Mouse (Mus musculus) heart, embryonic 13.5 days (tissue): ENCODE results near the gene Scn3b. TPM values are rescaled to one million over a fixed set of nuclear protein-coding genes. Genes with fewer than 3 reads are reported as not detected.

Experiments used
- ATAC-seq: fragments of 200-750 bp; cut with Nextera tagmentation; 2 replicates; pipeline ENCODE4 v1.8.0; 2017; ENCODE audit warnings: moderate TSS enrichment; ENCODE audit not compliant: insufficient number of reproducible peaks, low FRiP score, low TSS enrichment; ENCODE audit errors: extremely low read depth
- H3K27ac ChIP-seq: fragments of 300-500 bp; sonication (generic); replicated peaks from 2 replicates; pipeline ENCODE4 v1.5.1; 2015; ENCODE audit warnings: moderate library complexity, mild to moderate bottlenecking, inconsistent platforms
- H3K27me3 ChIP-seq: fragments of 300-500 bp; sonication (generic); replicated peaks from 2 replicates; pipeline ENCODE4 v1.6.1; 2015; ENCODE audit warnings: mild to moderate bottlenecking, inconsistent platforms
- H3K36me3 ChIP-seq: fragments of 300-500 bp; sonication (generic); 2 replicates; pipeline ENCODE4 v1.6.1; 2015; ENCODE audit warnings: mild to moderate bottlenecking, inconsistent platforms
- H3K4me1 ChIP-seq: fragments of 300-500 bp; sonication (generic); 2 replicates; pipeline ENCODE4 v1.6.1; 2015; ENCODE audit warnings: inconsistent platforms
- H3K4me2 ChIP-seq: fragments of 300-500 bp; sonication (generic); 2 replicates; pipeline ENCODE4 v1.6.1; 2015; ENCODE audit warnings: inconsistent platforms, mild to moderate bottlenecking, moderate library complexity
- H3K4me3 ChIP-seq: fragments of 300-500 bp; sonication (generic); 2 replicates; pipeline ENCODE4 v1.5.1; 2015; ENCODE audit warnings: moderate library complexity, mild to moderate bottlenecking, inconsistent platforms
- H3K9ac ChIP-seq: fragments of 300-500 bp; sonication (generic); 2 replicates; pipeline ENCODE4 v1.6.1; 2015; ENCODE audit warnings: inconsistent platforms, mild to moderate bottlenecking, moderate library complexity
- H3K9me3 ChIP-seq: fragments of 300-500 bp; sonication (generic); 2 replicates; pipeline ENCODE4 v1.6.1; 2016; ENCODE audit warnings: inconsistent platforms
- WGBS: fragments of 180-500 bp; shearing (Covaris S2); methylation state at CpG from one replicate; pipeline ENCODE4 v1.1.7; 2015; ENCODE audit warnings: mixed read lengths; 5-methylcytosine and 5-hydroxymethylcytosine counted together
- polyA plus RNA-seq: library from polyadenylated mRNA; unstranded; fragments of >200 nt; fragmentation: Nextera tagmentation; extraction: Ambion mirVana; gene quantifications from 2 replicates; pipeline ENCODE4 v1.2.1, GENCODE M21; 2015

The Scn3b gene
- 0.69 and 1.3 TPM in 2 replicates for polyA plus RNA-seq

GRCm38 (mm10) chr9:40269103-40269861 lies at the start of gene Scn3b:
Gene Scn3b, plus strand, starts transcription at chr9:40269217.
- WGBS = 2% methylated on average over 41 of the region's 42 CpGs

DNA sequence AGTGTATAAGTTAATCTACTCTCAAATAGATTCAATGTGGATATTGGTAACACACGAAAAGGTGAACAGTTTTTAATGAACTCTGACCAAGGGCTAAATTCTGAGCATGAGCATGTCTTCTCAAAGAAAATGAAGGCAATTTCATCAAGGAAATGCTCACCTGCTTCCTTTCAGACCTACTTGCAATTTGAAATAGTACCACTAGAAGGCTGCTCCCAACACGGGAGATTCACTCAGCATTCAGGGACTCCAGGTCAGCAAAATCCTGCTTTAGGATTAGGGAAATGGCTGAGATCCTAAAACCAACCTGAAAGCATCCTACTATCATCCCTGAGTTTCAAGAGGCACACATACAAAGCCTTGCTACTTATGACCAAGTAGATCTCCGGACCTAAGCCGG lies 44.7 kb upstream of the Scn3b start:
- Histone ChIP-seq H3K36me3 (no peaks in the 10 kb centered on the region), H3K9me3 (no peaks in the 10 kb centered on the region), H3K4me3 (no peak overlapping the region), H3K4me1 (no peaks in the 10 kb centered on the region), H3K4me2 (no peak overlapping the region), H3K27ac (no peak overlapping the region), H3K9ac (no peak overlapping the region), H3K27me3 (no peaks in the 10 kb centered on the region; the same call in 1 of the 2 replicates)
- WGBS = 63% methylated on average over 4 of the region's 4 CpGs
- no peak for ATAC-seq

More at GRCm38 (mm10) chr9:40269103-40269861, at the start of gene Scn3b:
- H3K9me3 ChIP-seq = no peaks in the 10 kb centered on the region
- peak within 1 kb of the TSS; percentile 45 for H3K4me3 ChIP-seq
- H3K27ac ChIP-seq = no peak within 1 kb of the TSS
- peaks cover 39% of the 10 kb centered on the region for H3K27me3 ChIP-seq
- peak within 1 kb of the TSS; percentile 73 for H3K4me2 ChIP-seq
- peaks cover 23% of the 10 kb centered on the region for H3K4me1 ChIP-seq
- ATAC-seq = 0 out of 2 replicates have a peak, but pooled peaks have one; percentile 53
- no peaks in the 10 kb centered on the region for H3K36me3 ChIP-seq
- no peak within 1 kb of the TSS for H3K9ac ChIP-seq

GRCm38 (mm10) chr9:40227874-40228789 lies 40.9 kb upstream of the Scn3b start:
- no peaks in the 10 kb centered on the region for H3K36me3 ChIP-seq
- peaks cover 5% of the 10 kb centered on the region; the same call in 1 of the 2 replicates for H3K9me3 ChIP-seq
- ATAC-seq = no peak
- 55% methylated on average over 10 of the region's 10 CpGs for WGBS
- no peak overlapping the region for H3K27ac ChIP-seq
- no peaks in the 10 kb centered on the region for H3K4me1 ChIP-seq
- H3K4me2 ChIP-seq = no peak overlapping the region
- H3K4me3 ChIP-seq = no peak overlapping the region
- H3K27me3 ChIP-seq = no peaks in the 10 kb centered on the region; the same call in 1 of the 2 replicates
- no peak overlapping the region for H3K9ac ChIP-seq

DNA sequence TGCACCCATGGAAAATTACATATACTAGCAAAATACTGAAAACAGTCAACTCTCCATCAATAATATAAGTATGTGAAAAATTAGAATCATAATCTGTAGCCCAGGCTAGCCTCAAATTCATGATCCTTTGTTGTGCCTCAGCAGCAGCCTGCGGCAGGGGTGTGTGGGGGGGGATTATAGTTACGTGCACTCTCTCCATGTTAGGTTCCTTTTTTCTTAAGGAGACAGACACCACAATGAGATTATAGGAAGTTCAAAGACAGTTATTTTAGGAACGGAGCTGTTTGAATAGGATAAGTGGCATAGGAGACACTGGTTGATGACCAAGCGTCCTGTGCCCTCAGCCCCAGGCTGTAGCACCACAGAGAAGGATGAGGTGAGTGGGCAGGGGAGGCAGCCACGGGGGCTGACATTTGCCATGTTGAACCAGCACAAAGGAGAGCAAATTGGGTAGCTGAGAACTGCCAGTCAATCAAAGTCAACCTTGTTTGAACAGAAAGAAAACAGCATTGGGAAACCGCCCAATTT lies 40.1 kb upstream of the Scn3b start:
- WGBS = 49% methylated on average over 6 of the region's 6 CpGs
- no peak overlapping the region for H3K27ac ChIP-seq
- H3K4me1 ChIP-seq = no peaks in the 10 kb centered on the region
- H3K4me2 ChIP-seq = no peak overlapping the region
- no peaks in the 10 kb centered on the region for H3K36me3 ChIP-seq
- no peak overlapping the region for H3K4me3 ChIP-seq
- H3K27me3 ChIP-seq = no peaks in the 10 kb centered on the region; the same call in 1 of the 2 replicates
- H3K9ac ChIP-seq = no peak overlapping the region
- H3K9me3 ChIP-seq = peaks cover 5% of the 10 kb centered on the region; the same call in 1 of the 2 replicates
- no peak for ATAC-seq

DNA sequence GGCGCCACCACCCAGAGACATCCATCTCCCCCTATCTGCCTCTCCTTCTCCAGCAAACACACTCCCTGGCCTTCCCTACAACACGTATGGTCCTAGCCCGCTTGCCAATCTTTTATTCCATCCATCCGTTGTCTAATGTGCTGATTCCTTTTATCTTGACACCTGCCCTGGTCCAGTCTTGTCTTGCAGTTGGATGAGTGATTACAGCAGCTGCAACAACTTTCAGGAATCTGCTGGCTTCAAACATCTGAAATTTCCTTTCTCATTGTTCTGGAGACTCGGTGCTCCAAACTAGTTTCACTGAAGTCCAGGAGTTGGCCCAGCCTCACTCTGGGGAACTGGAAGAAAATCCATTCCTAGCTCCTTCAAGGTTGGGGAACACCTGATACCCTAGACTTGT lies 39.5 kb upstream of the Scn3b start:
- Histone ChIP-seq H3K27ac (no peak overlapping the region), H3K4me3 (no peak overlapping the region), H3K27me3 (no peaks in the 10 kb centered on the region; the same call in 1 of the 2 replicates), H3K4me2 (no peak overlapping the region), H3K4me1 (no peaks in the 10 kb centered on the region), H3K36me3 (no peaks in the 10 kb centered on the region), H3K9me3 (peaks cover 5% of the 10 kb centered on the region; the same call in 1 of the 2 replicates), H3K9ac (no peak overlapping the region)
- ATAC-seq = no peak
- WGBS = 55% methylated on average over 5 of the region's 5 CpGs

GRCm38 (mm10) chr9:40231019-40231418 lies 38.0 kb upstream of the Scn3b start:
- ATAC-seq = no peak
- no peak overlapping the region for H3K4me3 ChIP-seq
- WGBS = 72% methylated on average over 3 of the region's 3 CpGs

GRCm38 (mm10) chr9:40234233-40235072 lies 34.6 kb upstream of the Scn3b start:
- Histone ChIP-seq H3K4me3 (no peak overlapping the region), H3K4me1 (no peaks in the 10 kb centered on the region), H3K9ac (no peak overlapping the region), H3K4me2 (no peak overlapping the region), H3K9me3 (peaks cover 5% of the 10 kb centered on the region; the same call in 1 of the 2 replicates), H3K27ac (no peak overlapping the region), H3K36me3 (no peaks in the 10 kb centered on the region), H3K27me3 (no peaks in the 10 kb centered on the region; the same call in 1 of the 2 replicates)
- WGBS = 70% methylated on average over 10 of the region's 10 CpGs
- ATAC-seq = no peak

More at GRCm38 (mm10) chr9:40231019-40231418, 38.0 kb upstream of the Scn3b start:
- Histone ChIP-seq H3K9ac (no peak overlapping the region), H3K9me3 (peaks cover 5% of the 10 kb centered on the region; the same call in 1 of the 2 replicates), H3K4me1 (no peaks in the 10 kb centered on the region), H3K27ac (no peak overlapping the region), H3K4me2 (no peak overlapping the region), H3K36me3 (no peaks in the 10 kb centered on the region), H3K27me3 (no peaks in the 10 kb centered on the region; the same call in 1 of the 2 replicates)

DNA sequence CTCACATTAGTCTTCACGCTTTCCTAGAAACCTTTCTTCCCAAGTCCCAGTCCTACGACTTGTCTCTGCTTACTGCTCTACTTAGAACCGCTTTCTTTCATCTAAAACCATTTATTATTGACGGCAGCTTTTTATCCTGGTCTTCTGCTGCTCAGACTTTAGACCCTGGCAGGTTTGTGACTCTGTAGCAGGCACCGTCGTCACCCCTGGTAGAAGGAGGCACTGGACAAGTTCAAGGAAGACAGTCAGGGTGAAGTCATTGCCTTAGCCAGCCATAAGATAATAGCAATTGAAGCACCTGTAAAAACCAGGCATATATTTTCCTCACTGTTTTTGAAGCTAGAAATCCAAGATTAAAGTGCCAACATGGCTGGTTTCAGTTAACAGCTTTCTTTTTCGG lies 33.8 kb upstream of the Scn3b start:
- ATAC-seq = no peak
- no peaks in the 10 kb centered on the region for H3K36me3 ChIP-seq
- H3K27me3 ChIP-seq = peaks cover 7% of the 10 kb centered on the region
- no peak overlapping the region for H3K4me3 ChIP-seq
- no peaks in the 10 kb centered on the region for H3K4me1 ChIP-seq
- H3K27ac ChIP-seq = no peak overlapping the region
- H3K9me3 ChIP-seq = peaks cover 5% of the 10 kb centered on the region; the same call in 1 of the 2 replicates
- H3K4me2 ChIP-seq = no peak overlapping the region
- 86% methylated on average over 7 of the region's 7 CpGs for WGBS
- no peak overlapping the region for H3K9ac ChIP-seq

DNA sequence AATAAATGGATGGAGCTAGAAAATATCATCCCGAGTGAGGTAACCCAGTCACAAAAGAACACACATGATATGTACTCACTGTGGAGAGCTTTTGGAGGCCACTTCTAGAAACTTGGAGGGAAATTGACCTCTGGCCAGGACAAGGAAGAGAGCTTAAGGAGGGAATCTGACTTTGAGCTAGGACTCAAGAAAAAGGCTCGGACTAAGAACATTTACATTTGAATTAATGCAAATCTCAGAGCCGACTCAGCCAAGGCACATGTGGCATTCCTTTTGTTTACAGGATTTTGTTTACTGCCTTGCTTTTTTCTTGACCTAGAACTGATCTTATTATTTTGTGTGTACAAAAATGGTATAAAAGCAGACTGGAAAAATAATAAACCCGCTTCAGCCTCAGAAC lies 29.3 kb upstream of the Scn3b start:
- no peak for ATAC-seq
- H3K9me3 ChIP-seq = no peaks in the 10 kb centered on the region
- H3K9ac ChIP-seq = no peak overlapping the region
- H3K27me3 ChIP-seq = peaks cover 18% of the 10 kb centered on the region
- no peak overlapping the region for H3K4me3 ChIP-seq
- H3K27ac ChIP-seq = no peak overlapping the region
- 34% methylated on average over 4 of the region's 4 CpGs for WGBS
- H3K4me2 ChIP-seq = no peak overlapping the region
- peaks cover 18% of the 10 kb centered on the region for H3K4me1 ChIP-seq
- no peaks in the 10 kb centered on the region for H3K36me3 ChIP-seq

- 18% methylated on average over 5 of the region's 5 CpGs for WGBS
Observed at GRCm38 (mm10) chr9:40240311-40240710, 28.7 kb upstream of the Scn3b start.

More at GRCm38 (mm10) chr9:40240311-40240710, 28.7 kb upstream of the Scn3b start:
- Histone ChIP-seq H3K4me3 (no peak overlapping the region), H3K4me1 (peaks cover 23% of the 10 kb centered on the region), H3K9me3 (no peaks in the 10 kb centered on the region), H3K9ac (no peak overlapping the region), H3K4me2 (no peak overlapping the region), H3K27me3 (peaks cover 18% of the 10 kb centered on the region), H3K36me3 (no peaks in the 10 kb centered on the region), H3K27ac (no peak overlapping the region)
- ATAC-seq = no peak
